Mouse (Mus musculus) midbrain, postnatal 0 days (tissue): Measurements from ENCODE around the gene Utrn. TPM values are rescaled to one million over a fixed set of nuclear protein-coding genes. Genes with fewer than 3 reads are reported as not detected.

ENCODE experiments used
- ATAC-seq: fragments of 200-750 bp; cut with Nextera tagmentation; 2 replicates; pipeline ENCODE4 v1.8.0; 2017; ENCODE audit warnings: moderate number of reproducible peaks, mild to moderate bottlenecking, moderate TSS enrichment, moderate library complexity; ENCODE audit not compliant: low FRiP score
- DNase-seq: peaks from one replicate; pipeline ENCODE4 v3.0.0-alpha.2; 2015; ENCODE audit warnings: low spot score
- H3K27ac ChIP-seq: fragments of 300-500 bp; sonication (generic); 2 replicates; pipeline ENCODE4 v1.5.1; 2014; ENCODE audit warnings: low read depth, mild to moderate bottlenecking, low read length, mixed read lengths
- H3K27me3 ChIP-seq: fragments of 300-500 bp; sonication (generic); 2 replicates; pipeline ENCODE4 v1.6.1; 2014; ENCODE audit warnings: low read length, control low read depth, mixed read lengths; ENCODE audit not compliant: insufficient read depth
- H3K36me3 ChIP-seq: fragments of 300-500 bp; sonication (generic); 2 replicates; pipeline ENCODE4 v1.6.1; 2014; ENCODE audit warnings: low read length, control low read depth, mixed read lengths; ENCODE audit not compliant: insufficient read depth
- H3K4me1 ChIP-seq: fragments of 300-500 bp; sonication (generic); 2 replicates; pipeline ENCODE4 v1.6.1; 2014; ENCODE audit warnings: mild to moderate bottlenecking, control low read depth, antibody characterized with exemption, low read length, mixed read lengths; ENCODE audit not compliant: insufficient read depth
- H3K4me2 ChIP-seq: fragments of 300-500 bp; sonication (generic); 2 replicates; pipeline ENCODE4 v1.6.1; 2014; ENCODE audit warnings: low read depth, mild to moderate bottlenecking, low read length, mixed read lengths; ENCODE audit not compliant: poor library complexity, severe bottlenecking
- H3K4me3 ChIP-seq: fragments of 300-500 bp; sonication (generic); 2 replicates; pipeline ENCODE4 v1.5.1; 2014; ENCODE audit warnings: low read depth, mild to moderate bottlenecking, low read length, moderate library complexity
- H3K9ac ChIP-seq: fragments of 300-500 bp; sonication (generic); replicated peaks from 2 replicates; pipeline ENCODE4 v1.6.1; 2014; ENCODE audit warnings: mild to moderate bottlenecking, low read length, moderate library complexity, mixed read lengths; ENCODE audit not compliant: poor library complexity, severe bottlenecking
- H3K9me3 ChIP-seq: fragments of 300-500 bp; sonication (generic); 2 replicates; pipeline ENCODE4 v1.6.1; 2016; ENCODE audit warnings: low read length, control low read depth
- CTCF ChIP-seq: IDR thresholded peaks from 2 replicates; pipeline ENCODE4 v1.5.1; 2016; ENCODE audit warnings: antibody characterized with exemption, mild to moderate bottlenecking
- WGBS: fragments of 180-500 bp; shearing (Covaris S2); extraction: QIAGEN DNeasy Blood & Tissue Kit; methylation state at CpG from one replicate; pipeline ENCODE4 v1.1.7; 2014; 5-methylcytosine and 5-hydroxymethylcytosine counted together
- polyA plus RNA-seq: library from polyadenylated mRNA; unstranded; fragments of >200 nt; fragmentation: Nextera tagmentation; extraction: Ambion mirVana; gene quantifications from 2 replicates; pipeline ENCODE4 v1.2.1, GENCODE M21; 2015
- total RNA-seq: library from RNA; depleted of rRNA; stranded (reverse); fragments of >200 nt; gene quantifications from 2 replicates; pipeline ENCODE4 v1.2.3, GENCODE M21; 2014

Utrn gene
- total and polyA plus RNA-seq, 2 experiments from 2014 or later = 15.4 to 20.6 TPM

GRCm38 (mm10) chr10:12809702-12810101 lies 59.5 kb downstream of the Utrn start:
- ATAC-seq (no peak), DNase-seq (no peak)
- H3K36me3 ChIP-seq = no peaks in the 10 kb centered on the region
- H3K4me1 ChIP-seq = no peaks in the 10 kb centered on the region
- H3K4me3 ChIP-seq = no peak overlapping the region
- no peak overlapping the region for H3K4me2 ChIP-seq
- H3K27me3 ChIP-seq = no peaks in the 10 kb centered on the region
- WGBS = 80% methylated on average over 3 of the region's 3 CpGs
- H3K9me3 ChIP-seq = no peaks in the 10 kb centered on the region
- H3K27ac ChIP-seq = no peak overlapping the region
- no peak overlapping the region for H3K9ac ChIP-seq
- no peak for TF ChIP-seq CTCF

- no peak for ATAC-seq
Observed at GRCm38 (mm10) chr10:12808467-12808866, 60.7 kb downstream of the Utrn start.

GRCm38 (mm10) chr10:12807706-12808105 lies 61.5 kb downstream of the Utrn start:
- Histone ChIP-seq H3K9me3 (no peaks in the 10 kb centered on the region), H3K4me1 (no peaks in the 10 kb centered on the region), H3K27me3 (no peaks in the 10 kb centered on the region), H3K9ac (no peak overlapping the region), H3K4me3 (no peak overlapping the region), H3K27ac (no peak overlapping the region), H3K36me3 (no peaks in the 10 kb centered on the region), H3K4me2 (no peak overlapping the region)
- WGBS = 87% methylated on average over 9 of the region's 9 CpGs
- no peak for ATAC-seq
- no peak for TF ChIP-seq CTCF
- no peak for DNase-seq

More at GRCm38 (mm10) chr10:12808467-12808866, 60.7 kb downstream of the Utrn start:
- no peak for TF ChIP-seq CTCF
- Histone ChIP-seq H3K4me2 (no peak overlapping the region), H3K9ac (no peak overlapping the region), H3K27ac (no peak overlapping the region), H3K27me3 (no peaks in the 10 kb centered on the region), H3K36me3 (no peaks in the 10 kb centered on the region), H3K4me1 (no peaks in the 10 kb centered on the region), H3K4me3 (no peak overlapping the region), H3K9me3 (no peaks in the 10 kb centered on the region)
- no peak for DNase-seq
- 91% methylated on average over 4 of the region's 4 CpGs for WGBS

- no peak overlapping the region for H3K9ac ChIP-seq
- no peaks in the 10 kb centered on the region for H3K27me3 ChIP-seq
- no peaks in the 10 kb centered on the region for H3K4me1 ChIP-seq
- no peak for ATAC-seq
- no peak for TF ChIP-seq CTCF
- no peak overlapping the region for H3K4me2 ChIP-seq
- no peaks in the 10 kb centered on the region for H3K36me3 ChIP-seq
- no peak overlapping the region for H3K4me3 ChIP-seq
- DNase-seq = no peak
- H3K9me3 ChIP-seq = no peaks in the 10 kb centered on the region
- WGBS = 71% methylated on average over 2 of the region's 2 CpGs
- H3K27ac ChIP-seq = no peak overlapping the region
Observed at GRCm38 (mm10) chr10:12805826-12806225, 63.3 kb downstream of the Utrn start.

- DNase-seq (no peak), ATAC-seq (no peak)
- H3K9me3 ChIP-seq = no peaks in the 10 kb centered on the region
- H3K4me2 ChIP-seq = no peak overlapping the region
- H3K27me3 ChIP-seq = no peaks in the 10 kb centered on the region
- TF ChIP-seq CTCF = no peak
- no peaks in the 10 kb centered on the region for H3K4me1 ChIP-seq
- H3K27ac ChIP-seq = no peak overlapping the region
- WGBS = 67% methylated on average over 1 of the region's 1 CpGs
- H3K4me3 ChIP-seq = no peak overlapping the region
- no peaks in the 10 kb centered on the region for H3K36me3 ChIP-seq
- no peak overlapping the region for H3K9ac ChIP-seq
Observed at GRCm38 (mm10) chr10:12803939-12804338, 65.2 kb downstream of the Utrn start.

GRCm38 (mm10) chr10:12799416-12799815 lies 69.7 kb downstream of the Utrn start:
- no peak for DNase-seq

More at GRCm38 (mm10) chr10:12799416-12799815, 69.7 kb downstream of the Utrn start:
- no peak for TF ChIP-seq CTCF
- Histone ChIP-seq H3K27me3 (no peaks in the 10 kb centered on the region), H3K36me3 (no peaks in the 10 kb centered on the region), H3K4me3 (no peak overlapping the region), H3K9me3 (no peaks in the 10 kb centered on the region), H3K4me1 (no peaks in the 10 kb centered on the region), H3K27ac (no peak overlapping the region), H3K4me2 (no peak overlapping the region), H3K9ac (no peak overlapping the region)
- ATAC-seq = no peak
- 91% methylated on average over 2 of the region's 2 CpGs for WGBS
